Mouse (Mus musculus): Measurements from ENCODE around the gene Scaf4.
A peak's percentile ranks its signal among the peaks of the same experiment; 100 is the strongest.
"Not testable (repeated sequence)": the region's sequence is repeated elsewhere in the genome, so short reads cannot be mapped to it uniquely, and the experiment has no call there.

Scaf4 gene

DNA sequence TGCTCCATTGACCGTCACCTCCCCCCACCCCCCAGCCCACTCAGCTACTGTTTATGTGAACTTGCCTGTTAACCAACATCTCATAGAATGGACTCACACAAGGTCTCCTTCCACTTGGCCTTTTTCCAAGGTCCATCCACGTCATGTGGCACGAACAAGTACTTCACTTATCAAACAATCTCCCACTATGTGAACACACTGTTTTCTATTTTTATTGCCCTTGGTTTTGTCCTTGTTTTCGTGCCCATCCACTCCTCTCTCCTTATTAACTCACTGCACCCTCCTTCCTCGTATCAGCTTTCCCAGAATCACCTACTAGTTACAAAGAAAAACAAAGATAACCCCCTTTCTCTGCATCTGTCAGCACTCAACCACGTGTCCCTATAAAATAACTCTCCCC, 49.7 kb downstream of the Scaf4 start:
- peak; percentile 25 for DNase-seq

- DNase-seq = no peak
These were observed 50.6 kb downstream of the Scaf4 start for GRCm38 (mm10) chr16:90233702-90234101.

GRCm38 (mm10) chr16:90231302-90231701, 53.0 kb downstream of the Scaf4 start:
- DNase-seq = no peak

- no peak for DNase-seq
These were observed 54.4 kb downstream of the Scaf4 start for GRCm38 (mm10) chr16:90229897-90230296.

DNA sequence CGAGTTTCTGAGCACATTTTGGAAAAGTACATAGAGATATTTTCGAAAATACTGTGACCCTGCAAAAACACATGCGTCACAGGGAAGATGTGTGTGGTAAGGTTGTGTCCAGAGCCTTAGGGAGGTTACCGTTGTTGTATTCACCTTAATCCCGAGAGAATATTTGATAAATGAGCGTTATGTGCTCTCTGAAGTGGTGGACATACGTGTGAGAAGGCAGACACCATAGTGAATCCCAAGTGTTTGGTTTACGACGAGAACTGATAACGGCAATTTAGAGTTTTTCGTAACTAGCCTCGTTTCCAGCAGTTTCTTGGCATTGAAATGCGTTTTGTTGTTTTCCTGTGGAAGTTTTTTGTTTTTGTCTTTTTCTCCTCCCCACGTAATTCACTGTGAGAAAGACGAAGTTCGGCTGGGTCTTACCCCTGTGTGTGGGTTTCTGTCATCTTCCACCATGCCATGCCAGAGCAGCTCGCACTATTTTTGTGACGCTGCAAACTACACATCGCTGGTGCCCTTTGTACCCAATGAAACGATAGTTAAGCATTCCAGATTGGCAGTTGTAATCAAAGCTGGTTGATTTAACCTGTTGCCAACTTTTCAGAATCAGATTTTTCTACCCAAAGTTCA, 62.7 kb downstream of the Scaf4 start:
- peak; percentile 11 for DNase-seq

GRCm38 (mm10) chr16:90220892-90221431, 63.3 kb downstream of the Scaf4 start:
- no peak for DNase-seq

DNA sequence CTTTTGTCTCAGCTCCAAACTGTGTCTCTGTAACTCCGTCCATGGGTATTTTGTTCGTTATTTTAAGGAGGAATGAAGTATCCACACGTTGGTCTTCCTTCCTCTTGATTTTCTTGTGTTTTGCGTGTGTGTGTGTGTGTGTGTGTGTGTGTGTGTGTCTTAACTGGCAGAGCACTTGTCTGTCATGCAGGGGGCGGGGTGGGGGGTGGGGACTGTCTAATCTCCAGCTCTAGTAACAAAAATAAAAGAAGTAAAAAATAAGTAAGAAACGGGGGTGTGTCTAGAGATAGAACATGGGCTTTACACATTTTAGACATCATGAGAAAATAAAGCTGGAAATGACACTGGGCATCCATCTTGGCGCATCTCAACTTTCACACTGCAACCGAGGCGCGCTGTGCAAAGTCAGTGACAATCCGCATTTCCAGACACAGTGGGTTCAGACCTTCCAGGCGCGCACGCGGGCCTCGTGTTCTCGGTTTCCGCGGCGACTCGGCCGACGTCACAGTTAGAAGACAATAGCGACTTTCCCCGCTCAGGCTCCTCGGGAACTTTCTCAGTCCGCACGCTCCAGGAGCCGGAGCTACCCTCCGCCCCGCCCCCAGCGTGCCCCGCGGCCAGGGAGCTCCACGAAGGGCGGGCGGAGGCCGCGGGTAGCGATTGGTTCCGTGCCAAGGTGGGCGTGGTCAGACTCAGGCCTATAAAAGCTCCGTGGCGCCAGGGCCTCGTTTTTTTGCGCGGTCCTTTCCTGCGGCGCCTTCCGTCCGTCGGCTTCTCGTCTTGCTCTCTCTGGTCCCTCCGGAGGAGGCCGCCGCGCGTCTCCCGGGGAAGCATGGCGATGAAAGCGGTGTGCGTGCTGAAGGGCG, 64.0 kb downstream of the Scaf4 start, which contains the start of gene Sod1:
Gene Sod1 (plus strand): TSS at position 729 of the 866 bp plus-strand sequence.
- DNase-seq = peak; percentile 97

GRCm38 (mm10) chr16:90219445-90219844, 64.9 kb downstream of the Scaf4 start:
- not testable (repeated sequence) for DNase-seq

DNA sequence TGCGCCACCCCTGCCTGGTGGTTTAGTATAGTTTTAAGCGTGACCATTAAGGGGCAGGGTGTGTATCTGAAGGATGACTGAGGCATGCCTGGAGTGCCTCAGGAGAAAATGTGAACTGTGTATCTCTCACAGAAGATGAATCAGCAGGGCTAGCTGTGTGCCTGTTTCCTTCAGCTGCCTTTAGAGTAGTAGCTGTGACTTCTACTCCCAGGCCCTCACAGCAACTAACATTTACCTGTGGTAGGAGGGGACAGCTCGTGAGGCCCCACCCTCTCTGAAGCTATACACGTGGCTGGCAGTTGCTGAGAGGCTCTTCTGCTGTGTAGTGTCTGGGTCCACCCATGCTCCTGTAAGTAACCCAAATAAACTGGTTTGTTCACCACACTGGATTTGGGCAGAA, 66.4 kb downstream of the Scaf4 start:
- no peak for DNase-seq

DNA sequence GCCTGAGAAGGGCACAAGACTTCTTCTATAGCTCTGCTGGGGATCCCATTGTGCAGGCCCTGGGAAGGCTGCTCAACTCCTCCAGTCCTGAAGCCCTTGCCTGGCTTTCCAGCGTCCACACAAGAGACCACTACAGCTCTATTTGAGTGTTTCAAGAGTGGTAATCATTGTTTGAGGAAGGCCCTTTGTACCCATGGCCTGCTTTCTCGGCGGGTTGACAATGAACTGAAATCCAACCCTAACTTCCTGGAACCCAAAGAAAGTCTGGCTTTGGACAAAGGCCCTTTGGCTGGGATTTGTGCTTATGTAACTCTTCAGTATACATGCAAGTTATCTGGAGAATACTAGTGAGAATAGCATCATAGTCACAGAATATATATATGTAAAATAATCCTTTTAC, 66.9 kb downstream of the Scaf4 start:
- peak; percentile 16 for DNase-seq

GRCm38 (mm10) chr16:90216414-90216813, 67.9 kb downstream of the Scaf4 start:
- DNase-seq = no peak

- DNase-seq = not testable (repeated sequence)
These were observed 68.4 kb downstream of the Scaf4 start for GRCm38 (mm10) chr16:90215879-90216278.

DNA sequence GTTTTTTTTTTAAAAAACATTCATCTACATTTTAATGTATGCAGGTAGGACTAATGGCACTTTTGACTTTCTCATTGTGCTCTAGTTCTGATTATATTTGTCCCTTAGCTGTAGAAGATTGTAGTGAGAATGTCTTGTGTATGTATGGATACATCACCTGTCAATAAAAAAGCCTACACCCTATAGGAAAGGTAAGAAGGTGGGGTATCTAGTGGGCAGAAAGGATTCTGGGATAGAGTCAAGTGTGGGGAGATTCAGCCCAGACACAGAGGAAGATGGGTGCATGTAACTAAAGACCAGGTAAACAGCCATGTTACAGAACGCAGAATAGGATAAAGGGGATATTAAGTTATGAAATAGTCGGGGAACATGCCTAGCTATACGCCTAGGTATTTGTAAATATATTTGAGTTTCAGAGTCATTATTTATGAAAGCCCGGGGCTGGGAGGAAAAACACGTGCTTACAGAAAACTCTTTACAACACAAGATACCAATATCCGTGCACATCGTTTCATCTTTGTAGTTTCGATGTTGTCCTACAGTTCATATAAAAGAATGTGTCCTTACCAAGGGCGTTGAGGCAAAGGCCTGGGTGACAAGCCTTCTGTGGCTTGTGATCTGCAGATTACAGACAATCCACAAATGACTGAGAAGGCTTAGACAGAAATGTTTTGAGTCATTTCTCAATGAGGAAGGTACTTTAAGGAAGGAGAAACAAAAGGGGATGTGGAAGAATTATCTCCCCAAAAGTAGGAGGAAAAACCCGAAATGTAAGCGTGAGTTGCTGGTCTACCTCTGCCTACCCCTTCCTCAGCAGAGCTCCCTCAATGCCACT, 69.4 kb downstream of the Scaf4 start:
- no peak for DNase-seq

- DNase-seq = no peak
These were observed 70.6 kb downstream of the Scaf4 start for GRCm38 (mm10) chr16:90213477-90214339.

- no peak for DNase-seq
These were observed 72.5 kb downstream of the Scaf4 start for GRCm38 (mm10) chr16:90211767-90212166.

DNA sequence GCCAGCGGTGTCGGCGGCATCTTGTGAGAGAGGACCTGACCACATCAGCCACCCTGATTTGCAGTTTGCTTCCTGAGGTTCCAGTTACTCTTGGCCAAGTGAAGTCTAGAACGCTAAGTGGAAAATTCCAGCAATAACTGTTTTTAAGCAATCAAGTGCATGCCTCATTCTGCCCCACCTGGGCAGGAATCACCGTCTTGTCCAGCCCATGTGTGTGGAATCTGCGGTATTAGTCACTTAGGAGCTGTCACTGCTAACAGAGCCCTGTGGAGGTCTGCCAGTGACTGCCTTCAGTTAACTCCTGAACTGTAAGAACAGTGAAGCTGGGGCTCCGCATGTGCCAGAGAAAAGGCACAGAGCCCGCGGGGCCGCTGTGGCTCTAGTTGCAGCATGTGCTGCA, 73.6 kb downstream of the Scaf4 start:
- DNase-seq = no peak

DNA sequence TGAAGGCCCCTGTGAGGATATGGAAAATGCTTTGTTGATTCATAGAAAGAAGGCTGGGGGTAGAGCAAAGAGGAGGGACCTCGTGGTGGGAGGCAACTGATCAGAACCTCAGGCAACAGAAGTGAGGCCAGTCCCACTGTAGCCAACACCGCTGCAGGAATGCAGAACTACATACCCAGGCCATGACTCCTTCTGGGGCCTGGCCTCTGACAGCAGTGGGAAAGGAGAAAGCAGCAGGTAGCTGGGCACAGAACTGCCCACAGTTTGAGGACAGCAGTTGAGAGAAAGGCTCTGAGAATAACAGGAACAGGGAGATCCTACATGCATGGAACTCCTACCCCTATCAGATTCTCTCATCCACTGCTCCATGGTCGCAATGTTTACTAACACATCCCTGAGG, 75.3 kb downstream of the Scaf4 start:
- no peak for DNase-seq

- no peak for DNase-seq
These were observed 79.4 kb downstream of the Scaf4 start for GRCm38 (mm10) chr16:90204868-90205267.

GRCm38 (mm10) chr16:90203226-90203962, 80.9 kb downstream of the Scaf4 start:
- no peak for DNase-seq

- DNase-seq = no peak
These were observed 82.2 kb downstream of the Scaf4 start for GRCm38 (mm10) chr16:90202140-90202539.

- DNase-seq = no peak
These were observed 85.1 kb downstream of the Scaf4 start for GRCm38 (mm10) chr16:90199174-90199573.
